13 mouse cellular contexts compared by ENCODE assay signal in genomic region chr1:121830242-121830641, GRCm38 (mm10).
DNase-seq lines count a peak whose midpoint lies in the region; ATAC-seq and TF ChIP-seq lines count a peak whose summit lies in the region.
"Had no signal": no experiment of that assay in that cellular context is flagged by ENCODE, and none has a peak within 500 bp of the region (broad histone marks: within the 10 kb centered on the region; RNA-seq: fewer than 3 reads in every experiment).

No protein-coding gene starts in this region.

- H3K9ac ChIP-seq in forebrain, postnatal 0 days = no peak overlapping the region
- no peak overlapping the region for H3K9ac ChIP-seq in lung, embryonic 14.5 days
- H3K9ac ChIP-seq: forebrain, embryonic 13.5 days; liver, embryonic 14.5 days; neural tube, embryonic 13.5 days had no signal

- no peaks in the 10 kb centered on the region for H3K9me3 ChIP-seq in forebrain, postnatal 0 days (ENCODE audit: low read length)
- no peaks in the 10 kb centered on the region for H3K9me3 ChIP-seq in forebrain, embryonic 10.5 days
- no peaks in the 10 kb centered on the region for H3K9me3 ChIP-seq in lung, embryonic 14.5 days (ENCODE audit: low read depth, low read length)
- H3K9me3 ChIP-seq: forebrain, embryonic 13.5 days; neural tube, embryonic 13.5 days had no signal

- H3K4me1 ChIP-seq in forebrain, postnatal 0 days (ENCODE audit: insufficient read depth) = no peaks in the 10 kb centered on the region
- H3K4me1 ChIP-seq in forebrain, embryonic 10.5 days = no peaks in the 10 kb centered on the region
- H3K4me1 ChIP-seq in lung, embryonic 14.5 days (ENCODE audit: insufficient read depth) = no peaks in the 10 kb centered on the region
- H3K4me1 ChIP-seq: forebrain, embryonic 13.5 days; neural tube, embryonic 13.5 days had no signal

- peak; percentile 53 for DNase-seq in forebrain, postnatal 0 days
- no peak for DNase-seq in forebrain, embryonic 10.5 days (ENCODE audit: extremely low spot score, low spot score)
- DNase-seq in lung, embryonic 14.5 days = peak; percentile 29
- DNase-seq in lung, postnatal 25 days (ENCODE audit: low spot score) = no peak
- DNase-seq in NIH3T3 (ENCODE audit: low read depth) = peak; percentile 3
- peak; percentile 4 for DNase-seq in adrenal gland, postnatal 25 days
- no peak for DNase-seq in ovary, postnatal 10 days (ENCODE audit: low spot score)
- DNase-seq: kidney, postnatal 25 days; right cerebral cortex, postnatal 4 days had no signal

- WGBS in forebrain, postnatal 0 days = 53% methylated on average over 2 of the region's 2 CpGs
- WGBS in forebrain, embryonic 10.5 days = 62% methylated on average over 2 of the region's 2 CpGs
- WGBS in lung, embryonic 14.5 days = 40% methylated on average over 2 of the region's 2 CpGs

- H3K27ac ChIP-seq in forebrain, postnatal 0 days (ENCODE audit: low read depth, low read length) = no peak overlapping the region
- no peak overlapping the region for H3K27ac ChIP-seq in forebrain, embryonic 10.5 days
- no peak overlapping the region for H3K27ac ChIP-seq in lung, embryonic 14.5 days (ENCODE audit: low read depth)
- H3K27ac ChIP-seq: forebrain, embryonic 13.5 days; liver, embryonic 14.5 days; neural tube, embryonic 13.5 days had no signal

- H3K4me3 ChIP-seq in forebrain, postnatal 0 days (ENCODE audit: low read depth, low read length) = no peak overlapping the region
- no peak overlapping the region for H3K4me3 ChIP-seq in forebrain, embryonic 10.5 days
- H3K4me3 ChIP-seq in lung, embryonic 14.5 days (ENCODE audit: low read depth, low read length) = no peak overlapping the region
- H3K4me3 ChIP-seq: forebrain, embryonic 13.5 days; neural tube, embryonic 13.5 days had no signal

- no peaks in the 10 kb centered on the region for H3K36me3 ChIP-seq in forebrain, postnatal 0 days (ENCODE audit: insufficient read depth)
- H3K36me3 ChIP-seq in forebrain, embryonic 10.5 days (replicated peaks) = no peaks in the 10 kb centered on the region
- H3K36me3 ChIP-seq in lung, embryonic 14.5 days (ENCODE audit: insufficient read depth) = no peaks in the 10 kb centered on the region
- H3K36me3 ChIP-seq: neural tube, embryonic 13.5 days had no signal

- ATAC-seq in forebrain, postnatal 0 days = no peak
- no peak for ATAC-seq in lung, embryonic 14.5 days (ENCODE audit: insufficient read depth)
- ATAC-seq: forebrain, embryonic 13.5 days; hindbrain, embryonic 16.5 days had no signal

- 0 out of 2 replicates have a peak, but pooled peaks have one; percentile 23 for TF ChIP-seq CTCF in forebrain, postnatal 0 days (IDR thresholded peaks at IDR 0.05; ENCODE audit: low read depth)
- TF ChIP-seq CTCF in lung, embryonic 14.5 days (IDR thresholded peaks at IDR 0.05; ENCODE audit: low read depth) = no peak

- no peaks in the 10 kb centered on the region for H3K27me3 ChIP-seq in forebrain, postnatal 0 days (ENCODE audit: insufficient read depth, low read length)
- H3K27me3 ChIP-seq in forebrain, embryonic 10.5 days (ENCODE audit: poor library complexity, severe bottlenecking) = no peaks in the 10 kb centered on the region
- no peaks in the 10 kb centered on the region for H3K27me3 ChIP-seq in lung, embryonic 14.5 days (ENCODE audit: insufficient read depth, low read length)
- H3K27me3 ChIP-seq: forebrain, embryonic 13.5 days; neural tube, embryonic 13.5 days had no signal

- no peak overlapping the region for H3K4me2 ChIP-seq in forebrain, postnatal 0 days (ENCODE audit: low read depth)
- no peak overlapping the region for H3K4me2 ChIP-seq in lung, embryonic 14.5 days
- H3K4me2 ChIP-seq: forebrain, embryonic 13.5 days; neural tube, embryonic 13.5 days had no signal

Comparison
In these comparisons a context has a peak if more than half of its experiments do, and no peak if none do; other contexts are left out.
1. DNase-seq: peak in forebrain, postnatal 0 days (single experiment), lung, embryonic 14.5 days (single experiment), NIH3T3 (single experiment) and adrenal gland, postnatal 25 days (single experiment); none in forebrain, embryonic 10.5 days (single experiment), lung, postnatal 25 days (single experiment) and ovary, postnatal 10 days (single experiment).